Mouse (Mus musculus): Measurements from ENCODE around the gene Ttc7b. TPM values are rescaled to one million over a fixed set of nuclear protein-coding genes. Genes with fewer than 3 reads are reported as not detected.
A peak's percentile ranks its signal among the peaks of the same experiment; 100 is the strongest.

Gene Ttc7b
- polyA plus RNA-seq, 1 experiment from 2014 or later = 6.5 TPM

DNA sequence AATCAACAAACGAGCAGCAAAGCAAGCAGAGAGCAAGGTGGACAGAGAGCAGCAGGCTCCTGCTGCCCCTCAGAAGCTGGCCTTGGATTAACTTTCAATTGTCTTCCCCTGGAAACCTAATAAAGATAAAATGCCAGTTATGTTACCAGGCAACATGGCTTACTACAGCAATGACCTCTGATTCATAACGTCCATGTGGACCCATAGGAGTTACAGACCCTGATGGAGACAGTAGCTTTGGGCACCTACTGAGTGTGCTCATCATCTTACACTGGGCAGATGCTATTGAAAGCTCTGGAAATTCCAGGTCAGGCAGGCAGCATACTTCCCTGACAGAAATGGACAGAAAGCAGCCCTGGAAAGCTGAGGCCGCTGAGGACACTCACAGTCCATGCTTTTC, 80.7 kb downstream of the Ttc7b start:
- Histone ChIP-seq H3K27ac (replicated peaks) (no peak overlapping the region), H3K9me3 (no peaks in the 10 kb centered on the region), H3K27me3 (no peaks in the 10 kb centered on the region), H3K4me3 (no peak overlapping the region), H3K9ac (replicated peaks) (no peak overlapping the region), H3K4me1 (no peaks in the 10 kb centered on the region), H3K36me3 (no peaks in the 10 kb centered on the region), H3K4me2 (replicated peaks) (no peak overlapping the region)
- 87% methylated on average over 3 of the region's 3 CpGs for WGBS
- no peak for ATAC-seq (replicated peaks)

GRCm38 (mm10) chr12:100439145-100439755, 81.4 kb downstream of the Ttc7b start:
- no peak for ATAC-seq (replicated peaks)
- H3K36me3 ChIP-seq = no peaks in the 10 kb centered on the region
- H3K27ac ChIP-seq (replicated peaks) = no peak overlapping the region
- H3K9me3 ChIP-seq = no peaks in the 10 kb centered on the region
- H3K4me2 ChIP-seq (replicated peaks) = no peak overlapping the region
- no peaks in the 10 kb centered on the region for H3K4me1 ChIP-seq
- no peaks in the 10 kb centered on the region for H3K27me3 ChIP-seq
- H3K4me3 ChIP-seq = no peak overlapping the region
- no peak overlapping the region for H3K9ac ChIP-seq (replicated peaks)
- 83% methylated on average over 4 of the region's 4 CpGs for WGBS

GRCm38 (mm10) chr12:100438509-100438908, 82.1 kb downstream of the Ttc7b start:
- 94% methylated on average over 7 of the region's 7 CpGs for WGBS
- no peak overlapping the region for H3K9ac ChIP-seq (replicated peaks)

GRCm38 (mm10) chr12:100437862-100438261, 82.8 kb downstream of the Ttc7b start:
- H3K4me3 ChIP-seq = no peak overlapping the region
- 91% methylated on average over 5 of the region's 5 CpGs for WGBS
- H3K4me1 ChIP-seq = no peaks in the 10 kb centered on the region
- no peak overlapping the region for H3K9ac ChIP-seq (replicated peaks)
- no peak for ATAC-seq (replicated peaks)
- H3K27ac ChIP-seq (replicated peaks) = no peak overlapping the region
- H3K27me3 ChIP-seq = no peaks in the 10 kb centered on the region
- no peaks in the 10 kb centered on the region for H3K36me3 ChIP-seq
- no peak overlapping the region for H3K4me2 ChIP-seq (replicated peaks)
- H3K9me3 ChIP-seq = no peaks in the 10 kb centered on the region

More at GRCm38 (mm10) chr12:100438509-100438908, 82.1 kb downstream of the Ttc7b start:
- H3K4me3 ChIP-seq = no peak overlapping the region
- no peaks in the 10 kb centered on the region for H3K9me3 ChIP-seq
- no peaks in the 10 kb centered on the region for H3K4me1 ChIP-seq
- no peaks in the 10 kb centered on the region for H3K36me3 ChIP-seq
- H3K27ac ChIP-seq (replicated peaks) = no peak overlapping the region; the same call in 1 of the 2 replicates
- no peak overlapping the region for H3K4me2 ChIP-seq (replicated peaks)
- H3K27me3 ChIP-seq = no peaks in the 10 kb centered on the region
- ATAC-seq (replicated peaks) = no peak

DNA sequence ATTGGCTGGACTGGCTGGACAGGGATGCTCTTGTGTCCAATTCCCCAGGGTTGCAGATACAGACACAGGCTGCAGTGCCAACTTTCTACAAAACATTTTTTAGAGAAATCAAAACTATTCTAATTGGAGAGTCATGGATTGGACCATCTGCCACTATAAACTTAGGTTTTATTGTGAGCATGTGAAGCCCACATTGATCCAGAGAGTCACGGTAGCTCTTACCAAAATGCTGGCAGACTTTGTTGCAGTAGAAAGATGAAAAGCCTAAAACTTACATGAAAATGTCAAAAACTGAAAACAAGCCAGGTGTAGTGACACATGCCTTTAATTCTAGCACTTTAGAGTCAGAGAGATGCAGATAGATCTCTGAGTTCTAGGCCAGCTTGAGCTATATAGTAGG, 84.9 kb downstream of the Ttc7b start:
- H3K4me1 ChIP-seq = no peaks in the 10 kb centered on the region
- H3K27ac ChIP-seq (replicated peaks) = no peak overlapping the region
- no peaks in the 10 kb centered on the region for H3K27me3 ChIP-seq
- no peak overlapping the region for H3K4me3 ChIP-seq
- 82% methylated on average over 1 of the region's 1 CpGs for WGBS
- no peak overlapping the region for H3K9ac ChIP-seq (replicated peaks)
- no peaks in the 10 kb centered on the region for H3K36me3 ChIP-seq
- ATAC-seq (replicated peaks) = no peak
- no peaks in the 10 kb centered on the region for H3K9me3 ChIP-seq
- no peak overlapping the region for H3K4me2 ChIP-seq (replicated peaks)

- Histone ChIP-seq H3K9me3 (no peaks in the 10 kb centered on the region), H3K9ac (replicated peaks) (no peak overlapping the region), H3K27ac (replicated peaks) (no peak overlapping the region), H3K36me3 (no peaks in the 10 kb centered on the region), H3K27me3 (no peaks in the 10 kb centered on the region), H3K4me3 (no peak overlapping the region), H3K4me1 (0 out of 2 replicates have a peak, but pooled peaks cover 2% of the 10 kb centered on the region), H3K4me2 (replicated peaks) (no peak overlapping the region)
- no peak for ATAC-seq (replicated peaks)
- WGBS = 91% methylated on average over 6 of the region's 6 CpGs
Observed at GRCm38 (mm10) chr12:100431830-100432229, 88.8 kb downstream of the Ttc7b start.

DNA sequence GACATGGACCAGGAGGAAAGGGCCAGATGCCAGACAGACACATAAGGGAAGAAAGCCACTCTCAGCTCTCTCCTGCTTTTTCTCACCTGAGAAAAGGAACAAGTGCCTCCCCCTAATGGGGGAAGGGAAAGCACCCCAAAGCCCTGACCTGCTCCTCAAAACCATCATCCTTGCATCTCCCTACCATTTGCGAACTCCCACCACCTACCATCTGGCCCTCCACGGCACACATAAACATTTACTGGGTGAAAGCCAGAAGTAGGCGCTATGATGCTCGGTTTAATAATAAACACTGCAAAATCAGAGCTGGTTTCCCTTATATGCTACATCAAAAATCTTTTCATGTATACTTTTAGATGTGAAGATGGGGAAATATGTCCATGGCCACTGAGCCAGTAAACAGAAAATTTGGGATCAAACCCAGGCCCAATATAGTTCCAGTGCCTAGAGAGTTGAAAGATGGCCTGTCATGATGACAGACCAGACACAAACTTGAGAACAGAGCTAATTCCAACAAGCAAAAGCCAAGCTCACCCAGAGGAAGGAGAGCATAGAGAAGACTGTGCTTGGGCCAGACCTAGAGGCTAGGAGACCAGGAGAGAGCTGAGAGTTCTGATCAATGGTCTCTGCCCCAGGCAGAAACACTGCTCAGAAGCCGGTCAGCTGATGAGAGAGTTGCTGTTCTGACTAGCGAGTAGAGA, 91.1 kb downstream of the Ttc7b start:
- H3K9me3 ChIP-seq = no peaks in the 10 kb centered on the region
- H3K4me1 ChIP-seq = 0 out of 2 replicates have a peak, but pooled peaks cover 2% of the 10 kb centered on the region
- no peak overlapping the region for H3K4me3 ChIP-seq
- no peak overlapping the region for H3K4me2 ChIP-seq (replicated peaks)
- H3K36me3 ChIP-seq = no peaks in the 10 kb centered on the region
- WGBS = 85% methylated on average over 6 of the region's 6 CpGs
- ATAC-seq (replicated peaks) = no peak
- no peak overlapping the region for H3K27ac ChIP-seq (replicated peaks)
- no peak overlapping the region for H3K9ac ChIP-seq (replicated peaks)
- no peaks in the 10 kb centered on the region for H3K27me3 ChIP-seq

DNA sequence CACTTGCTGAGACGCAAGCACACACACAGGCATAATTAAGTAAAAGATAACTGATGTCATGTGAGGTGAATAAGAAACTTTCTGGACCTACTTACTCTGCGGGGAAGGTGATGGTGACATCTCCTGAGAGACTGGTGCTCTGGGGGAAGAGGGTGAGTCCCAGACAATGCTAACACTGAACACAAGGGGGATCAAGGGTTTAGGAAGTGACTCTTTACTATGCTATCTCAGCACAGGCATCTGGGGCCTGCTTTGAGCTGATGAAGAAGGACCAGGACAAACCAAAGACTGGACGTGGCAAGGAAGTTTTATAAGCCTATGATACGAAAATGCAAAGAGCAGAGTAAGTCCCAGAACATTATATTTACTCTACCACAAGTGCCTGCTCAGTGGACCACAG, 92.4 kb downstream of the Ttc7b start:
- H3K4me1 ChIP-seq = 0 out of 2 replicates have a peak, but pooled peaks cover 2% of the 10 kb centered on the region
- WGBS = 94% methylated on average over 4 of the region's 4 CpGs
- H3K36me3 ChIP-seq = no peaks in the 10 kb centered on the region
- no peak overlapping the region for H3K4me2 ChIP-seq (replicated peaks)
- no peak overlapping the region for H3K27ac ChIP-seq (replicated peaks)
- no peak overlapping the region for H3K9ac ChIP-seq (replicated peaks)
- H3K9me3 ChIP-seq = no peaks in the 10 kb centered on the region
- H3K27me3 ChIP-seq = no peaks in the 10 kb centered on the region
- no peak overlapping the region for H3K4me3 ChIP-seq
- ATAC-seq (replicated peaks) = no peak

DNA sequence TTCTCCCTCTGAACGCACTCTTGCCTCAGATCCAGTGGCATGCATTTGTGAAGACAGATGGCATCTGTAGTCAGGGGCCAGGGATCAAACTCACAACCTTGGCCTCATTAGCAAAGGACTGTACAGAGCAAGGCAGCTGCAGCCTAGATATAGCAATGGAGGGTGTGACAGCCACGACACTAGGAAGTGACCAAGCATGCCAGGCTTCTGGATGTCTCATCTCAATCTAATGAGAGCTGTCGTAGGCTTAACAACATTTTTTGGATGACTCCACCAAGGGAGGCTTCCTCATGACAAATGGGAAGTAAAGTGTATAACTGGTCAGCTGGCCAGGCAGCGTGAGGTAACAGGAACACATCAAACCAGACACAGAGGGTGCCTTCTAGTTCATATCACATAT, 94.4 kb downstream of the Ttc7b start:
- no peaks in the 10 kb centered on the region for H3K36me3 ChIP-seq
- H3K4me1 ChIP-seq = peaks cover 5% of the 10 kb centered on the region; the same call in 1 of the 2 replicates
- no peak overlapping the region for H3K27ac ChIP-seq (replicated peaks)
- WGBS = 78% methylated on average over 4 of the region's 4 CpGs
- H3K9me3 ChIP-seq = no peaks in the 10 kb centered on the region
- no peak overlapping the region for H3K9ac ChIP-seq (replicated peaks)
- H3K4me3 ChIP-seq = no peak overlapping the region
- H3K27me3 ChIP-seq = no peaks in the 10 kb centered on the region
- no peak overlapping the region for H3K4me2 ChIP-seq (replicated peaks)
- no peak for ATAC-seq (replicated peaks)

GRCm38 (mm10) chr12:100425028-100425427, 95.6 kb downstream of the Ttc7b start:
- no peak for ATAC-seq (replicated peaks)
- Histone ChIP-seq H3K4me2 (replicated peaks) (no peak overlapping the region), H3K27ac (replicated peaks) (no peak overlapping the region), H3K27me3 (no peaks in the 10 kb centered on the region), H3K36me3 (no peaks in the 10 kb centered on the region), H3K4me1 (peaks cover 5% of the 10 kb centered on the region), H3K9ac (replicated peaks) (no peak overlapping the region), H3K4me3 (no peak overlapping the region), H3K9me3 (no peaks in the 10 kb centered on the region)
- 95% methylated on average over 6 of the region's 6 CpGs for WGBS

DNA sequence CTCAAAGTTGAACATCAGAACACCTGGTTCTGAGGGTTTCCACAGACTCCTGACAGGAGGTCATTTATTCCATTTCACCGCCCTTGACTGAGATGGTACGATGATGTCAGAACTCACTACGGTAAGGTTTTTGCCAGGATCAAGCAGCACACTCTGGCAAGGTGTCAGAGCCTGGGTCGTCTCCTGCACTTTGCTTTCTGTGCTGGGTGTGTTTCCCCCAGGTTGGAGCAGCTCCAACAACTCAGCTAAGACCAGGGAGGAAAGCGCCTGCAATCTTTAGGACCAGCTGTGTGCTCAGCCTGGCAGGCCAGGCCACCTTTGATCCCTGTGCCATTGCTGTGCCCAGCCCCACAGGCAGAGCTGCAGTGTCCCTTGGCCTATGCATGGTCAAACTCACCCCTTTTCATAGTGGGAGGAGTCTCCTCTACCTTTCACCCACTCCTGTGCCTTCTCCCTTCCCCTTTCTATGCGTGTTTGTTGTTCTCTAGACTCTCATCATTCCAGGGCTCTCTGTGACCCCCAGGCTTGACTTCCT, 98.3 kb downstream of the Ttc7b start:
- WGBS = 54% methylated on average over 6 of the region's 6 CpGs
- no peak overlapping the region for H3K9ac ChIP-seq (replicated peaks)
- no peak overlapping the region for H3K4me2 ChIP-seq (replicated peaks)

GRCm38 (mm10) chr12:100421538-100421937, 99.1 kb downstream of the Ttc7b start:
- H3K27me3 ChIP-seq = no peaks in the 10 kb centered on the region
- H3K9ac ChIP-seq (replicated peaks) = no peak overlapping the region
- peak; percentile 67 for ATAC-seq (replicated peaks)
- no peak overlapping the region for H3K27ac ChIP-seq (replicated peaks)
- H3K9me3 ChIP-seq = no peaks in the 10 kb centered on the region
- no peaks in the 10 kb centered on the region for H3K36me3 ChIP-seq
- 55% methylated on average over 6 of the region's 6 CpGs for WGBS
- no peak overlapping the region for H3K4me2 ChIP-seq (replicated peaks)
- H3K4me1 ChIP-seq = peaks cover 3% of the 10 kb centered on the region
- H3K4me3 ChIP-seq = no peak overlapping the region

More for the DNA sequence above, 98.3 kb downstream of the Ttc7b start:
- peaks cover 3% of the 10 kb centered on the region for H3K4me1 ChIP-seq
- H3K27me3 ChIP-seq = no peaks in the 10 kb centered on the region
- no peak overlapping the region for H3K27ac ChIP-seq (replicated peaks)
- ATAC-seq (replicated peaks) = no peak
- H3K4me3 ChIP-seq = no peak overlapping the region
- H3K9me3 ChIP-seq = no peaks in the 10 kb centered on the region
- no peaks in the 10 kb centered on the region for H3K36me3 ChIP-seq
